Mouse (Mus musculus): ENCODE measurements around the gene Fam205a4. TPM values are rescaled to one million over a fixed set of nuclear protein-coding genes. Genes with fewer than 3 reads are reported as not detected.

Fam205a4 gene
- total RNA-seq (2023) = not detected

GRCm38 (mm10) chr4:41965758-41966157 lies at the start of gene Fam205a4:
Gene Fam205a4 (plus strand): TSS chr4:41966058.

GRCm38 (mm10) chr4:41941272-41941671 lies 24.6 kb upstream of the Fam205a4 start, which contains the start of gene Gm20878:
Gene Gm20878 (plus strand): TSS chr4:41941572.

Other genes starting within 250 kb of the Fam205a4 start
- gene Dctn3, start 242.9 kb upstream of the Fam205a4 start, total RNA-seq (2023) = 10 to 100 TPM; 43.5 to 53.2 TPM
- gene Arid3c, start 234.9 kb upstream of the Fam205a4 start, total RNA-seq (2023) = not detected
- 10 to 100 TPM; 60.1 to 63.1 TPM for gene Galt, start 210.8 kb upstream of the Fam205a4 start, total RNA-seq (2023)
- gene Sigmar1, start 209.9 kb upstream of the Fam205a4 start, total RNA-seq (2023) = 10 to 100 TPM; 19.9 to 23.4 TPM
- gene Ccl27a, start 191.8 kb upstream of the Fam205a4 start, total RNA-seq (2023) = 10 to 100 TPM; 12.8 to 13.9 TPM
- not detected for gene Gm21541, start 62.4 kb upstream of the Fam205a4 start, total RNA-seq (2023)
- gene Gm20878, start 24.5 kb upstream of the Fam205a4 start, total RNA-seq (2023) = 1 to 10 TPM; 1.8 to 4.2 TPM
- not detected for gene Gm21093, start 68.7 kb downstream of the Fam205a4 start, total RNA-seq (2023)
- not detected for gene Gm3893, start 125.1 kb downstream of the Fam205a4 start, total RNA-seq (2023)
- gene Gm13304, start 148.8 kb downstream of the Fam205a4 start, total RNA-seq (2023) = not detected
- gene Gm13306, start 187.4 kb downstream of the Fam205a4 start, total RNA-seq (2023) = not detected
- not detected for gene Gm13305, start 202.5 kb downstream of the Fam205a4 start, total RNA-seq (2023)

Measured in B cell, adult 67 days (primary cell).